Mouse (Mus musculus): ENCODE results near the gene Alpk3.

DNA sequence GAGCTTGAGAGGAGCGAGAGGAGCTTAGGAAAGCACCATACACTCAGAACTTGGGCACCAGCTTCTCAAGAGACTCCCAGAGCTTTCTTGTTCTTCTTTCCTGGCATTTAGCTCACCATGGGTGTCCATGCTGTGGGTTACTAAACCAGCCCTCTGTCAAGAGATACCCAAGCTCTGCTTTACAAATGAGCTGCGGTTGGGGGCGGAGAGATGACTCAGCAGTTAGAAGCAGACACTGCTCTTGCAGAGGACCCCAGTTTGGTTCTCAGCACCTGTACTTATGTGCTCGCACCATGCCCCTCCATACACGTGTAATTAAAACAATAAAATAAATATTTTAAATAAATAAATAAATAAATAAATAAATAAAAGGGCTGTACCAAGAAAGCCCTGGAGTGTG lies 79.9 kb downstream of the Alpk3 start:
- TF ChIP-seq CTCF (IDR thresholded peaks at IDR 0.05; ENCODE audit: control insufficient read depth, insufficient read depth, insufficient replicate concordance, low read depth, low read length) = no peak
- no peak for TF ChIP-seq POLR2A (IDR thresholded peaks at IDR 0.05; ENCODE audit: control insufficient read depth, low read depth, low read length)
